Mouse (Mus musculus): Measurements from ENCODE around the gene Spag6.

DNA sequence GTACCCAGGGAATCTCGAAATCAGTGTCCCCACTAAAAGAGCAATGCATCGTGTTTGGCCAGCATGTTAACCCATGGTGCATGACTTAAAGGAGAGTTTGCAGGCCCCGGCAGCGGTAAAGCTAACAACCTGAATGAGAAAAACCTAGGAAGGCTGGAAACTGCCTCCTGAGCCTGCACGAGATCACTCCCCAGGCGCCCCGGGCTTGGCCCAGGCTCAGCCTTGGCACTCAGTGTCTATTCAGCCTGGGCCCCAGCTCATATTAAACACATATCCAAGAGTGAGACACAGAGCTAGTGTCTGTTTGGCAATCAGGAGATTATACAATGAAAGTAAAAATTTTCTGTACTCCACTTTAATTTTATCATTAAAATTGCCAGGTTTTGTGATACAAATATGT, 87.5 kb downstream of the Spag6 start:
- no peak for TF ChIP-seq CTCF (IDR thresholded peaks at IDR 0.05; ENCODE audit: low read depth)
- no peak for TF ChIP-seq EP300 (IDR thresholded peaks at IDR 0.05; ENCODE audit: low read depth)
